Mouse (Mus musculus) myocyte (in vitro differentiated cells): ENCODE measurements around the gene Src. TPM values are rescaled to one million over a fixed set of nuclear protein-coding genes. Genes with fewer than 3 reads are reported as not detected.

Experiments used
- H3K27me3 ChIP-seq: one replicate; pipeline ENCODE4 v1.6.1; 2011; ENCODE audit not compliant: control insufficient read depth, insufficient read depth, insufficient read length
- H3K36me3 ChIP-seq: one replicate; pipeline ENCODE4 v1.6.1; 2011; ENCODE audit not compliant: control insufficient read depth, insufficient read depth
- H3K4me2 ChIP-seq: one replicate; pipeline ENCODE4 v1.6.1; 2011; ENCODE audit warnings: low read depth, control low read depth
- H3K4me3 ChIP-seq: one replicate; pipeline ENCODE4 v1.5.1; 2011; ENCODE audit warnings: mild to moderate bottlenecking, control low read depth, moderate library complexity
- H3K79me2 ChIP-seq: one replicate; pipeline ENCODE4 v1.6.1; 2011; ENCODE audit not compliant: control insufficient read depth, insufficient read depth
- H3ac ChIP-seq: one replicate; pipeline ENCODE4 v1.6.1; 2011; ENCODE audit not compliant: control insufficient read depth, insufficient read length
- CEBPB ChIP-seq: IDR thresholded peaks from 2 replicates; pipeline ENCODE4 v1.6.1; 2011; ENCODE audit warnings: mild to moderate bottlenecking, moderate library complexity; ENCODE audit not compliant: poor library complexity, insufficient read depth, severe bottlenecking
- E2F4 ChIP-seq: IDR thresholded peaks from one replicate; pipeline ENCODE4 v1.6.1; 2011; ENCODE audit warnings: mild to moderate bottlenecking, control low read depth, moderate library complexity; ENCODE audit not compliant: insufficient read depth
- MAX ChIP-seq: IDR thresholded peaks from one replicate; pipeline ENCODE4 v1.6.1; 2011; ENCODE audit warnings: low read depth, mild to moderate bottlenecking, control low read depth
- MYOD1 ChIP-seq, 3 experiments: IDR thresholded peaks; one replicate each; pipeline ENCODE4 v1.6.1; 2011; ENCODE audit warnings: control low read depth in 2 of 3, low read depth in 2 of 3, mild to moderate bottlenecking in 2 of 3, moderate library complexity in 1 of 3; ENCODE audit not compliant: insufficient read length in 2 of 3, control insufficient read depth in 1 of 3
- MYOG ChIP-seq, 3 experiments: IDR thresholded peaks; one replicate each; pipeline ENCODE4 v1.6.1; 2011; ENCODE audit warnings: control low read depth in 2 of 3, low read depth in 2 of 3, mild to moderate bottlenecking in 2 of 3; ENCODE audit not compliant: insufficient read length in 2 of 3, control insufficient read depth in 1 of 3, insufficient read depth in 1 of 3
- POLR2A ChIP-seq: IDR thresholded peaks from one replicate; pipeline ENCODE4 v1.6.1; 2011; ENCODE audit warnings: low read depth, mild to moderate bottlenecking, control low read depth, moderate library complexity; ENCODE audit not compliant: insufficient read length
- POLR2AphosphoS2 ChIP-seq: IDR thresholded peaks from one replicate; pipeline ENCODE4 v1.6.1; 2011; ENCODE audit warnings: low read depth, control low read depth; ENCODE audit not compliant: insufficient read length
- REST ChIP-seq: IDR thresholded peaks from one replicate; pipeline ENCODE4 v1.6.1; 2011; ENCODE audit warnings: mild to moderate bottlenecking, control low read depth, moderate library complexity; ENCODE audit not compliant: insufficient read depth, insufficient read length
- SRF ChIP-seq: IDR thresholded peaks from one replicate; pipeline ENCODE4 v1.6.1; 2011; ENCODE audit warnings: low read depth; ENCODE audit not compliant: control insufficient read depth, insufficient read length
- TCF12 ChIP-seq: IDR thresholded peaks from one replicate; pipeline ENCODE4 v1.6.1; 2011; ENCODE audit warnings: mild to moderate bottlenecking, control low read depth; ENCODE audit not compliant: poor library complexity, insufficient read depth, severe bottlenecking
- TCF3 ChIP-seq: IDR thresholded peaks from one replicate; pipeline ENCODE4 v1.6.1; 2011; ENCODE audit warnings: low read depth, control low read depth; ENCODE audit not compliant: insufficient read length
- USF1 ChIP-seq: IDR thresholded peaks from one replicate; pipeline ENCODE4 v1.6.1; 2011; ENCODE audit warnings: low read depth, mild to moderate bottlenecking, control low read depth, moderate library complexity
- polyA plus RNA-seq: library from polyadenylated mRNA; unstranded; fragments of >200 nt; fragmentation: generic; extraction: Trizol; gene quantifications from one replicate; pipeline ENCODE4 v1.2.1, GENCODE M21; 2012; ENCODE audit warnings: missing spikeins

Src gene
- polyA plus RNA-seq, 1 experiment: 20.3 TPM

DNA sequence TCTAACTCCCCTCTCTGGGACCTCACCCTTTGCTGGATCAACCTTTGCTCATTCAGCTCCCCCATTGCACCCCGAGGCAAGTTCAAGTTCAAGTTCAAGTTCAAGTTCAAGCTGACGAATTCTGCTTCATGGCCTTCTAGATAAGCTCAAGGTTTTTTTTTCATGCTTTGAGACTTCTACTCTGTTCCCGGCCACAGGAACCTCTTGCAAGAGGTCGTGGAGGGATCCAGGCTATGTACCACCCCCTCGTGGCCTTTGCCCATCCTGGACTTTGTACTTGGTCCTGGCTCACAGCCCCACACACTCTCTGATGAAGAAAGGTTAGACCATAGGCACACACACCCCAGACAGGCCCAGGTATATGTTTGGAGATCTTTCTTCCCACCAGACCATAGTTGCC, 90.9 kb downstream of the Src start:
- H3K4me3 ChIP-seq: no peak overlapping the region
- no peaks in the 10 kb centered on the region for H3K79me2 ChIP-seq
- H3ac ChIP-seq: no peak overlapping the region
- H3K27me3 ChIP-seq: peaks cover 64% of the 10 kb centered on the region
- no peaks in the 10 kb centered on the region for H3K36me3 ChIP-seq
- TF ChIP-seq REST (no peak), POLR2A (no peak)
- H3K4me2 ChIP-seq: no peak overlapping the region

- TF ChIP-seq MYOD1 (IDR thresholded peaks at IDR 0.05; ENCODE audit: control insufficient read depth in 1 of 3, insufficient read length in 2 of 3, low read depth in 2 of 3) (no peak), REST (no peak), TCF3 (no peak), MAX (no peak), SRF (no peak), MYOG (IDR thresholded peaks at IDR 0.05; ENCODE audit: control insufficient read depth in 1 of 3, insufficient read depth in 1 of 3, insufficient read length in 2 of 3, low read depth in 2 of 3) (no peak), USF1 (no peak), TCF12 (no peak), POLR2AphosphoS2 (no peak), CEBPB (no peak), E2F4 (no peak), POLR2A (no peak)
- Histone ChIP-seq H3K79me2 (no peaks in the 10 kb centered on the region), H3K4me2 (no peak overlapping the region), H3ac (no peak overlapping the region), H3K4me3 (no peak overlapping the region), H3K27me3 (peaks cover 71% of the 10 kb centered on the region), H3K36me3 (no peaks in the 10 kb centered on the region)
Measured at GRCm38 (mm10) chr2:157510031-157510430, 91.8 kb downstream of the Src start.

DNA sequence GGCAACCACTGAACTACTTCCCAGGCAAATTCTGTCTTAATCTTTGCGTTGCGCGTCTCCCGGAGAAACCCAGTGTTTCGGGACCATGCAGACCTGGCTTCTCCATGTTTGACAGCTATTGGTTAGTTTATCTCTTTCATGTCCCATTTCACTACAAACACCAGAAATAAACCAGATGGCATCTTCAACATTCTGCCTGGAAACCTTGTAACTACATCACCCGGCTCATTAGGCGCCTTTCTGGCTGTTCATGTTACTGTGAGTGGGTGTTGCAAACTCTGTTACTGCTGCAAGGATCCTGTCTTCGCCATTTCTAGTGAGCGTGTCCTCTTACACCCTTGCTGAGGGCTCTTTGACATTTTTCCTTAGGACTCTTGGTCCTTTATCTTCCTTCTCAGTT, 94.6 kb downstream of the Src start:
- no peak overlapping the region for H3ac ChIP-seq
- no peak overlapping the region for H3K4me2 ChIP-seq
- H3K4me3 ChIP-seq: no peak overlapping the region
- no peaks in the 10 kb centered on the region for H3K36me3 ChIP-seq
- TF ChIP-seq USF1 (no peak), POLR2AphosphoS2 (no peak), POLR2A (no peak), MYOD1 (IDR thresholded peaks at IDR 0.05; ENCODE audit: control insufficient read depth in 1 of 3, insufficient read length in 2 of 3, low read depth in 2 of 3) (no peak), CEBPB (no peak), TCF12 (no peak), MAX (no peak), MYOG (IDR thresholded peaks at IDR 0.05; ENCODE audit: control insufficient read depth in 1 of 3, insufficient read depth in 1 of 3, insufficient read length in 2 of 3, low read depth in 2 of 3) (no peak), SRF (no peak), E2F4 (no peak), TCF3 (no peak), REST (no peak)
- peaks cover 63% of the 10 kb centered on the region for H3K27me3 ChIP-seq
- no peaks in the 10 kb centered on the region for H3K79me2 ChIP-seq

- no peak overlapping the region for H3K4me2 ChIP-seq
- H3K36me3 ChIP-seq: no peaks in the 10 kb centered on the region
- no peak overlapping the region for H3ac ChIP-seq
- peaks cover 64% of the 10 kb centered on the region for H3K27me3 ChIP-seq
- TF ChIP-seq TCF12 (no peak), MYOD1 (IDR thresholded peaks at IDR 0.05; ENCODE audit: control insufficient read depth in 1 of 3, insufficient read length in 2 of 3, low read depth in 2 of 3) (peak in 2 of 3 experiments; percentile 40 to 78), MYOG (IDR thresholded peaks at IDR 0.05; ENCODE audit: control insufficient read depth in 1 of 3, insufficient read depth in 1 of 3, insufficient read length in 2 of 3, low read depth in 2 of 3) (peak in 2 of 3 experiments; percentile 53 to 69)
- H3K4me3 ChIP-seq: no peak overlapping the region
- no peaks in the 10 kb centered on the region for H3K79me2 ChIP-seq
Measured at GRCm38 (mm10) chr2:157513737-157514208, 95.5 kb downstream of the Src start.

DNA sequence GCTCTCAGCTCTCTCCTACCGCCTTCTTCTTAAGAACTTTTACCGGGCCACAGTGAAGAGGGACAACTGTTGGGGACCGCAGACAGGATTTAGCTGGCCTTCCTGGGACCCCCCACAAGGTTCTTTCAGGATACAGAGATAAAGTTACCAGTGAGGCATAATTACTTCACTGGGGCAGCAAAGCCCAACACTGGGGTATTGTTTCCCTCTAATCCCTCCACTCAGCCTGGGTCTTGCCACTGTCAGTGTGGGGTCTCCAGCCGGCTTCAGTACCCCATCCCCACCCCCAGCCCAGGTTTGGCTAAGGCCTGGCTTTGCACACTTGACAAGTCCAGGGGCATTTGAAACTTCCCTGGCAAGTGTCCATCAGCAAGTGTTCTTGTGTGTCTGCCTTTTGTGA, 96.1 kb downstream of the Src start:
- Histone ChIP-seq H3K79me2 (no peaks in the 10 kb centered on the region), H3ac (no peak overlapping the region), H3K4me2 (no peak overlapping the region), H3K27me3 (peaks cover 66% of the 10 kb centered on the region), H3K4me3 (no peak overlapping the region), H3K36me3 (no peaks in the 10 kb centered on the region)
- TF ChIP-seq USF1 (no peak), REST (no peak), MAX (no peak), CEBPB (no peak), POLR2A (no peak), TCF12 (no peak), MYOG (IDR thresholded peaks at IDR 0.05; ENCODE audit: control insufficient read depth in 1 of 3, insufficient read depth in 1 of 3, insufficient read length in 2 of 3, low read depth in 2 of 3) (no peak), POLR2AphosphoS2 (no peak), TCF3 (no peak), E2F4 (no peak), MYOD1 (IDR thresholded peaks at IDR 0.05; ENCODE audit: control insufficient read depth in 1 of 3, insufficient read length in 2 of 3, low read depth in 2 of 3) (no peak), SRF (no peak)
